Mouse (Mus musculus) small intestine, adult 2 months (tissue): ENCODE results near the gene Ptgr1. TPM values are rescaled to one million over a fixed set of nuclear protein-coding genes. Genes with fewer than 3 reads are reported as not detected.
A peak's percentile ranks its signal among the peaks of the same experiment; 100 is the strongest.

Experiments used
- H3K27ac ChIP-seq: fragments of 200-500 bp; 2 replicates; pipeline ENCODE4 v1.5.1; 2012; ENCODE audit warnings: low read depth, low read length, control low read depth, inconsistent platforms; ENCODE audit not compliant: insufficient read depth
- H3K27me3 ChIP-seq: fragments of 200-500 bp; 2 replicates; pipeline ENCODE4 v1.6.1; 2012; ENCODE audit warnings: mild to moderate bottlenecking, moderate library complexity, low read length, inconsistent platforms; ENCODE audit not compliant: control insufficient read depth, insufficient read depth
- H3K36me3 ChIP-seq: fragments of 200-500 bp; 2 replicates; pipeline ENCODE4 v1.6.1; 2012; ENCODE audit warnings: mild to moderate bottlenecking, low read length, control low read depth, inconsistent platforms; ENCODE audit not compliant: control insufficient read depth, insufficient read depth
- H3K4me1 ChIP-seq: fragments of 200-500 bp; 2 replicates; pipeline ENCODE4 v1.6.1; 2012; ENCODE audit warnings: low read length, inconsistent platforms, mixed read lengths; ENCODE audit not compliant: control insufficient read depth, insufficient read depth, insufficient read length
- H3K4me3 ChIP-seq: fragments of 200-500 bp; 2 replicates; pipeline ENCODE4 v1.5.1; 2012; ENCODE audit warnings: low read depth, mild to moderate bottlenecking, control low read depth, inconsistent platforms, low read length, moderate library complexity
- CTCF ChIP-seq: fragments of 200-500 bp; IDR thresholded peaks from 2 replicates; pipeline ENCODE4 v1.5.1; 2012; ENCODE audit warnings: low read depth, mild to moderate bottlenecking, control low read depth, inconsistent platforms, low read length, moderate library complexity, mixed read lengths; ENCODE audit not compliant: insufficient replicate concordance, insufficient read length; ENCODE audit errors: extremely low read depth
- POLR2A ChIP-seq: fragments of 200-500 bp; IDR thresholded peaks from 2 replicates; pipeline ENCODE4 v1.6.1; 2012; ENCODE audit warnings: low read depth, mild to moderate bottlenecking, control low read depth, inconsistent platforms, low read length, moderate library complexity
- WGBS: fragments of 180-500 bp; shearing (Covaris S2); methylation state at CpG from one replicate; pipeline ENCODE4 v1.1.7; 2018; 5-methylcytosine and 5-hydroxymethylcytosine counted together
- polyA plus RNA-seq: library from polyadenylated mRNA; depleted of rRNA; stranded (reverse); fragments of >200 nt; gene quantifications from 2 replicates; pipeline ENCODE4 v1.2.3, GENCODE M21; 2012; rRNA removed

The Ptgr1 gene
- polyA plus RNA-seq = 9.9 and 11.2 TPM in 2 replicates

GRCm38 (mm10) chr4:58986540-58987190 lies at the start of gene Ptgr1:
TSS of gene Ptgr1 (minus strand) at chr4:58987119.
- TF ChIP-seq CTCF (no peak), POLR2A (peak; percentile 75; the same call in 1 of the 2 replicates)
- Histone ChIP-seq H3K4me1 (peaks cover 9% of the 10 kb centered on the region), H3K27me3 (no peaks in the 10 kb centered on the region), H3K36me3 (peaks cover 14% of the 10 kb centered on the region), H3K27ac (peak within 1 kb of the TSS; percentile 24; the same call in 1 of the 2 replicates), H3K4me3 (peak within 1 kb of the TSS; percentile 81)
- WGBS = 1% methylated on average over 28 of the region's 28 CpGs

GRCm38 (mm10) chr4:59035786-59036350 lies 48.9 kb upstream of the Ptgr1 start:
- H3K4me3 ChIP-seq = peak overlapping the region; percentile 72
- H3K36me3 ChIP-seq = peaks cover 3% of the 10 kb centered on the region
- no peaks in the 10 kb centered on the region for H3K27me3 ChIP-seq
- H3K27ac ChIP-seq = no peak overlapping the region
- WGBS = 70% methylated on average over 18 of the region's 18 CpGs
- H3K4me1 ChIP-seq = peaks cover 2% of the 10 kb centered on the region; the same call in 1 of the 2 replicates
- TF ChIP-seq CTCF (no peak), POLR2A (no peak)

DNA sequence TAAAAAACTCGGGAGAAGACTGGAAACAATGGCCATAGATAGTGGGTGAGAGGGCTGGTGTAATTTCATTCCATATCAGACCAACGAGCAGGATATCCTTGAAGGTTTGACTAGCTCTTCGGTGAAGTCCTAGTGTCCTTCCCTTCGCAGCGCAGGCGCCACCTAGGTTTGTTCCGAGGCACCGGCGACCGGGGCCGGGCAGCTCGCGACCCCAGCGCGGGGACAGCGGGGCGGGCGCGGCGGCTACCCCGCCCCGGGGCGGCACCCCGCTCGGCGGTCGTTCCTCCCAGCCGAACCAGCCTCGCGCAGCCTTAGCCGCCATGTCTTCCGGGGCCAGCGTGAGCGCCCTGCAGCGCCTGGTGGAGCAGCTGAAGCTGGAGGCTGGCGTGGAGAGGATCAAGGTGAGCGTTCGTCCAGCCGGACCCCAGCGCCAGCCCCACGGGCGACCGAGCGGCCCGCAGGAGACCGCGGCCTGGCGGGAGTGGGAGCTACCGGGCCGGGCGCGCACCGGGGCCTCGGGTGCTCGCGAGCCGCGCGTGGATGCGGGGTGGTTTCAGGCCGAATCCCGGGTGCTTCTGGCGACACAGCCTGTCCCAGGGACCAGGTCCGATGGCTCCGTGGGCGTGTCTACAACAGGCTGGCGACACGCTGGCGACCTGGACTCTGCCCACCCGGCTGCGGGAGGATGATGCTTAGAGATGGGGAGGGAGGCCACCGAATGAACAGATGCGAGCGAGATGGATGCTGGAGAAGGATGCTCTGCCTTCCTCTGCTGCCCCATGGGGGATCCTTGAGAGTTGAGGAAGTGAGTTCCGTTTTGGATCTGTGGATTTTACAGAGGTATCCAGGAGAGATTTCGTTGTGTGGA lies 48.2 kb upstream of the Ptgr1 start, which contains the start of gene Gng10:
Gng10 (plus strand) TSS at position 171 of the 868 bp plus-strand sequence.
- peak within 1 kb of the TSS; percentile 72 for H3K4me3 ChIP-seq
- H3K36me3 ChIP-seq = no peaks in the 10 kb centered on the region; the same call in 1 of the 2 replicates
- WGBS = 5% methylated on average over 76 of the region's 76 CpGs
- H3K4me1 ChIP-seq = peaks cover 2% of the 10 kb centered on the region; the same call in 1 of the 2 replicates
- H3K27ac ChIP-seq = no peak within 1 kb of the TSS
- no peak for TF ChIP-seq POLR2A
- TF ChIP-seq CTCF = 0 out of 2 replicates have a peak, but pooled peaks have one; percentile 11
- H3K27me3 ChIP-seq = no peaks in the 10 kb centered on the region

- H3K27ac ChIP-seq = no peak overlapping the region
- H3K36me3 ChIP-seq = no peaks in the 10 kb centered on the region
- H3K4me3 ChIP-seq = no peak overlapping the region
- no peaks in the 10 kb centered on the region for H3K27me3 ChIP-seq
- TF ChIP-seq POLR2A = no peak
- TF ChIP-seq CTCF = no peak
- WGBS = 77% methylated on average over 10 of the region's 10 CpGs
- H3K4me1 ChIP-seq = peaks cover 2% of the 10 kb centered on the region; the same call in 1 of the 2 replicates
Observed at GRCm38 (mm10) chr4:59034325-59034917, 47.5 kb upstream of the Ptgr1 start.

DNA sequence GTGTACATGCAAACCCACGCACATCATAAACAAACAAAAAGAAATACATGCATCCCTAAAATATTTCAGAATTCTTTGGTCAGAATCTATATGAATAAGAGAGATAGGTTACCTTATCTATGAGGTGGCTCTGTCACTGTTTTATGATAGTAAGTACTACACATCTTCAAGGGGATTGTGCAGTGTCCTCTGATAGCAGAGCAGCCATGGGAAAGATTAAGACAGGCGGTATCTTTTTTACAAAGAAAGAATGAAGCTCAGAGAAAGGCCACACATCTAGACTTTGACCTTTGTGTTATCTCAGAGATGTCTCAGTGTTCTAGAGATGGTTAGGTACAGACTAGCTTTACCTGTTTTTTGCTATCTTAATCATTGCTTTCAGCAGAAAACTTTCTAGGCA lies 30.0 kb upstream of the Ptgr1 start:
- Histone ChIP-seq H3K27ac (no peak overlapping the region), H3K4me3 (no peak overlapping the region), H3K36me3 (peaks cover 28% of the 10 kb centered on the region), H3K27me3 (no peaks in the 10 kb centered on the region), H3K4me1 (no peaks in the 10 kb centered on the region)
- WGBS = 56% methylated on average over 2 of the region's 2 CpGs
- TF ChIP-seq CTCF (no peak), POLR2A (no peak)

- WGBS = 86% methylated on average over 3 of the region's 3 CpGs
- Histone ChIP-seq H3K27ac (no peak overlapping the region), H3K4me3 (no peak overlapping the region), H3K4me1 (peaks cover 1% of the 10 kb centered on the region; the same call in 1 of the 2 replicates), H3K27me3 (no peaks in the 10 kb centered on the region), H3K36me3 (peaks cover 22% of the 10 kb centered on the region)
- TF ChIP-seq CTCF = no peak
- TF ChIP-seq POLR2A = no peak
Observed at GRCm38 (mm10) chr4:59015181-59015580, 28.3 kb upstream of the Ptgr1 start.
